Mouse (Mus musculus) midbrain, embryonic 14.5 days (tissue): ENCODE data around the gene Hps5. TPM values are rescaled to one million over a fixed set of nuclear protein-coding genes. Genes with fewer than 3 reads are reported as not detected.

Source experiments
- ATAC-seq: fragments of 200-750 bp; cut with Nextera tagmentation; 2 replicates; pipeline ENCODE4 v1.8.0; 2017; ENCODE audit warnings: moderate number of reproducible peaks, moderate library complexity; ENCODE audit not compliant: low FRiP score, low TSS enrichment
- DNase-seq: peaks from one replicate; pipeline ENCODE4 v3.0.0-alpha.2; 2015
- H3K27ac ChIP-seq: fragments of 300-500 bp; sonication (generic); replicated peaks from 2 replicates; pipeline ENCODE4 v1.5.1; 2014; ENCODE audit warnings: mild to moderate bottlenecking, low read depth, low read length, moderate library complexity
- H3K27me3 ChIP-seq: fragments of 300-500 bp; sonication (generic); 2 replicates; pipeline ENCODE4 v1.6.1; 2014; ENCODE audit warnings: low read length, control low read depth, mixed read lengths; ENCODE audit not compliant: control insufficient read depth, insufficient read depth
- H3K36me3 ChIP-seq: fragments of 300-500 bp; sonication (generic); 2 replicates; pipeline ENCODE4 v1.6.1; 2014; ENCODE audit warnings: low read length, control low read depth; ENCODE audit not compliant: control insufficient read depth, insufficient read depth
- H3K4me1 ChIP-seq: fragments of 300-500 bp; sonication (generic); 2 replicates; pipeline ENCODE4 v1.6.1; 2014; ENCODE audit warnings: mild to moderate bottlenecking, antibody characterized with exemption, low read length, control low read depth; ENCODE audit not compliant: control insufficient read depth, insufficient read depth
- H3K4me2 ChIP-seq: fragments of 300-500 bp; sonication (generic); 2 replicates; pipeline ENCODE4 v1.6.1; 2014; ENCODE audit warnings: mild to moderate bottlenecking, low read length, moderate library complexity
- H3K4me3 ChIP-seq: fragments of 300-500 bp; sonication (generic); replicated peaks from 2 replicates; pipeline ENCODE4 v1.5.1; 2014; ENCODE audit warnings: low read depth, low read length
- H3K9ac ChIP-seq: fragments of 300-500 bp; sonication (generic); replicated peaks from 2 replicates; pipeline ENCODE4 v1.6.1; 2014; ENCODE audit warnings: mild to moderate bottlenecking, low read length, moderate library complexity
- H3K9me3 ChIP-seq: fragments of 300-500 bp; sonication (generic); 2 replicates; pipeline ENCODE4 v1.6.1; 2016; ENCODE audit warnings: low read length, control low read depth, mixed read lengths; ENCODE audit not compliant: control insufficient read depth
- whole genome bisulfite sequencing: fragments of 180-500 bp; shearing (Covaris S2); extraction: QIAGEN DNeasy Blood & Tissue Kit; methylation state at CpG from one replicate; pipeline ENCODE4 v1.1.7; 2014; 5-methylcytosine and 5-hydroxymethylcytosine counted together
- polyA plus RNA-seq: library from polyadenylated mRNA; unstranded; fragments of >200 nt; fragmentation: Nextera tagmentation; extraction: Ambion mirVana; gene quantifications from 2 replicates; pipeline ENCODE4 v1.2.1, GENCODE M21; 2014

Hps5 gene
- 11.3 and 13.8 TPM in 2 replicates for polyA plus RNA-seq

DNA sequence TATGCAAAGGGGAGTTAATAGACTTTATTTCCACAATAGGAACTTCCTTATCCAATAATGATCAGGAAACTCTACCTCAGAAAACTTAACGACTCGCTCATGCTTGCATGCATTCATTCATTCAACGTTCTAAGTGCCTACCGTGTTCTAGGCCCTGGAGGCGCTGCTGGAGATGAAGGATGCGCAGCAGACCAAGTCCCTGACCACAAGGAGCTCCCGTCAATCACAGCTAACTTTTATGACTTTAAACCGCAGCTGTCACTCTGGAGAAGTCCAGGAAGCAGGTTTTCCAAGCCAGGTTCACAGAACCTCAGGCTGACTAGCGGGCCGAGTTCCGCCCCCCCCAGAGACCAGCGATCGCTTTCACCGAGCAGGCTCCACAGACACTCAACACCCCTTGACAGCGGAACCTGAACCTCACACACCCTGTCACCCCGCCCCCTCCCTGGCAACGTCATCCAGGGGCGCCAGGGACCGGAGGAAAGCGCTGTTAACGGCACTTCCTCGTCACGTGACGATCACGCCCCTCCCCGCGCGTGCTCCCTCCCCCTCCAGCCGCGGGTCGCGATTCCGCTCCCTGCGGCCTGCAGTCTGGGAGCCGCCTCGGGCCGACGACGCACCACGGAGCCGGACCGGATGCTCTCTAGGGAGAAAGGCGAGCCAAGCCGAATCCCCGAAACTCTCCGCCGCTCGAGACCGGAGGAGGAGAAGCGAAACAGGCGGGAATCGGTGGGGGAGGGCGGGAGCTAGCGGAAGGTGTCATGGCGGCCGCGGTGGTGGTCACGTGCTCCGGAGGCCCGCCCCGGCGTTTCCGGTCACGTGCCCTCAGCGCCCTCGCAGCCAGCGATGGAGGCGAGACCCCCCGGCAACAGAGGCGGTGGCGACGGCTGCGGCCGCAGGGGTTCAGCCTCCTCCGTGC is at the start of gene Hps5, which contains the start of gene Gtf2h1:
Hps5 (minus strand) TSS at position 778 of the 919 bp plus-strand sequence.
Gtf2h1 (plus strand) TSS at position 817 of the 919 bp plus-strand sequence.
- peaks cover 16% of the 10 kb centered on the region; the same call in 1 of the 2 replicates for H3K36me3 ChIP-seq
- peak within 1 kb of the TSS; percentile 93 for H3K4me2 ChIP-seq
- DNase-seq: peak; percentile 98
- H3K27me3 ChIP-seq: no peaks in the 10 kb centered on the region
- H3K27ac ChIP-seq: peak within 1 kb of the TSS; percentile 91
- H3K4me3 ChIP-seq: peak within 1 kb of the TSS; percentile 96
- H3K9me3 ChIP-seq: no peaks in the 10 kb centered on the region
- ATAC-seq: peak; percentile 98
- peak within 1 kb of the TSS; percentile 88 for H3K9ac ChIP-seq
- H3K4me1 ChIP-seq: peaks cover 22% of the 10 kb centered on the region
- 1% methylated on average over 75 of the region's 75 CpGs for WGBS

- Histone ChIP-seq H3K4me1 (0 out of 2 replicates have a peak, but pooled peaks cover 11% of the 10 kb centered on the region), H3K27ac (peak overlapping the region; percentile 78), H3K4me3 (peak overlapping the region; percentile 79), H3K36me3 (peaks cover 16% of the 10 kb centered on the region), H3K27me3 (no peaks in the 10 kb centered on the region), H3K9me3 (no peaks in the 10 kb centered on the region), H3K9ac (peak overlapping the region; percentile 88), H3K4me2 (peak overlapping the region; percentile 99)
- under 1% methylated on average over 51 of the region's 51 CpGs for WGBS
- DNase-seq: peak; percentile 95
- ATAC-seq: peak; percentile 90
Observed at GRCm38 (mm10) chr7:46845211-46845977, 49.5 kb upstream of the Hps5 start.

GRCm38 (mm10) chr7:46843576-46843975 is 47.7 kb upstream of the Hps5 start:
- H3K4me3 ChIP-seq: no peak overlapping the region
- ATAC-seq (no peak), DNase-seq (no peak)
- H3K27me3 ChIP-seq: no peaks in the 10 kb centered on the region
- 92% methylated on average over 4 of the region's 4 CpGs for WGBS
- no peak overlapping the region for H3K27ac ChIP-seq
- H3K9ac ChIP-seq: no peak overlapping the region
- no peaks in the 10 kb centered on the region for H3K9me3 ChIP-seq
- no peak overlapping the region for H3K4me2 ChIP-seq
- H3K36me3 ChIP-seq: 0 out of 2 replicates have a peak, but pooled peaks cover 3% of the 10 kb centered on the region
- H3K4me1 ChIP-seq: peaks cover 20% of the 10 kb centered on the region; the same call in 1 of the 2 replicates

GRCm38 (mm10) chr7:46842278-46842677 is 46.4 kb upstream of the Hps5 start:
- Histone ChIP-seq H3K27ac (no peak overlapping the region), H3K36me3 (no peaks in the 10 kb centered on the region), H3K27me3 (no peaks in the 10 kb centered on the region), H3K4me2 (no peak overlapping the region), H3K9me3 (no peaks in the 10 kb centered on the region), H3K4me3 (no peak overlapping the region), H3K9ac (no peak overlapping the region), H3K4me1 (peaks cover 24% of the 10 kb centered on the region; the same call in 1 of the 2 replicates)
- ATAC-seq (no peak), DNase-seq (no peak)
- WGBS: 32% methylated on average over 5 of the region's 5 CpGs

DNA sequence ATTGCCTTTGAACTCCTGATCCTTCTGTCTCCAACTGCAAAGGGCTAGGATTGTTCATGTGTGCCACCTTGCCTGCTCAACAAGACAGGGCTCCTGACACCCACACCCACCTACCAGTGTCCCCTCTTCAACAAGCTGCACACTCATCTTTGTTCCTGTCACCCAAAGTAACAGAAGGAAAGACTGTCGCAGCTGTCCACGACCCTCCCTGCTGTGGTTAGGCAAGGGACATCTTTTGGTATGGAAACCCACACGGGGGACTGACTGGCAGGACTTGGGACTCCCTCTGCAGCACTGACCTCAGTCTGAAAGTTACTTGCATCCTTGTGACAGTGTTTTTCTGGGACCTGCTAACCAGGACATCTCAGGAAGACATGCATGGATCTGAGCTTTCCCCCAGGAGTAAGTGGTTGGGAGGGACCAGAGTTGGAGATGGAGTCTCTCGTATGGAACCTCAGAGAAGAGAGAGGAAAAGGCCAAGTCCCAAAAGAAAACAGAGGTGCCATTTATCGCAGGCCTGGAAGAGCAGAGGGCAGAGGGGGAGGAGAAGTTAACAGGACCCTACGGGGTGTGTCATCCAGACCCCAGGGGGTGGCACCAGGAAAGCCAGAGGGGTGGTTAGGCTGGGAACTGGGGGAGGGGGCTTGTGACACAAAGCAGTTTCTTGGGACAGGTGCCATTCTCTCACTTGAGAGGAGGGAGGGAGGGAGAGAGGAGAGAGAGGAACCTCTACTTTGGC is 45.1 kb upstream of the Hps5 start, which contains the start of gene Ldha:
Ldha (plus strand) TSS at position 689 of the 739 bp plus-strand sequence.
- Histone ChIP-seq H3K4me1 (peaks cover 13% of the 10 kb centered on the region; the same call in 1 of the 2 replicates), H3K4me2 (no peak within 1 kb of the TSS), H3K9me3 (no peaks in the 10 kb centered on the region), H3K36me3 (no peaks in the 10 kb centered on the region), H3K9ac (no peak within 1 kb of the TSS), H3K4me3 (no peak within 1 kb of the TSS), H3K27ac (no peak within 1 kb of the TSS), H3K27me3 (no peaks in the 10 kb centered on the region)
- DNase-seq: no peak
- 28% methylated on average over 6 of the region's 6 CpGs for WGBS
- no peak for ATAC-seq

DNA sequence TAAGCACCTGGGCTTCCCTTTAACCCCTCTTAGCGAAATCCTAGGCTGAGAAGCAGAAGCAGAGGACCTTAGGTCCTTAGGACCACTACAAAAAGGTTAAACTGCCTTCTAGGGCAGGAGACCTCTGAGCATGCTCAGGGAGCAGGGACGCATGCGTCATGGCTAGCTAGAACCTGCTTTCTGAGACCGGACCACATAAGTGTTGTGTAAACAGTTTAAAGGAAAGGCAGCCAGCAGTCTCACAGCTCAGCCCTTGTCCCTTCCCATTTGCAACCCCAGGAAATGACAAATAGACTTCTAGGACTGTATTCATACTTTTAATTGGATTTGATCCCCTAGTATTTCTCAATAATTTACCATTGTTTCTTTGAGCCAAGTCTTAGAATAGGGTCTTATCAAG is 44.5 kb upstream of the Hps5 start:
- no peak for ATAC-seq
- H3K4me3 ChIP-seq: no peak overlapping the region
- 55% methylated on average over 4 of the region's 4 CpGs for WGBS

DNA sequence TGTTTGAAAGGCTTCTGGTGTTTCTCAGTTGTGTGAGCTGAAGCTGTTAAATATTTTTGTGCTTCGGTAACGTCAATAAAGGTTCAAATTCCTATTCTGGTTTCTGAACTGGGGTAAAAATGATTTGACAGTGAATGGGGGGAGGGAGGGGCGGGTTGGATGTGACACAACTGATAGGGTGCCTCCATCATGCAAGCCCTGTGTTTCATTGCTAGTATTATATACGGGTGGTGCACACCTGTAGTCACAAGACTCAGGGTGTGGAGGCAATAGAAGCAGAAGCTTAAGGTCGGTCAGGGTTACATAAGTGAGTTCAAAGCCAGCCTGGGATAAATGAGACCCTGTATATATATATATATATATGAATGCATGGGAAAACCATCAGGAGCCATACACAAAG is 44.0 kb upstream of the Hps5 start:
- no peaks in the 10 kb centered on the region for H3K36me3 ChIP-seq

More for the DNA sequence above, 44.5 kb upstream of the Hps5 start:
- Histone ChIP-seq H3K27me3 (no peaks in the 10 kb centered on the region), H3K9me3 (no peaks in the 10 kb centered on the region), H3K9ac (no peak overlapping the region), H3K4me2 (no peak overlapping the region), H3K4me1 (peaks cover 13% of the 10 kb centered on the region; the same call in 1 of the 2 replicates), H3K27ac (no peak overlapping the region), H3K36me3 (no peaks in the 10 kb centered on the region)
- DNase-seq: no peak

DNA sequence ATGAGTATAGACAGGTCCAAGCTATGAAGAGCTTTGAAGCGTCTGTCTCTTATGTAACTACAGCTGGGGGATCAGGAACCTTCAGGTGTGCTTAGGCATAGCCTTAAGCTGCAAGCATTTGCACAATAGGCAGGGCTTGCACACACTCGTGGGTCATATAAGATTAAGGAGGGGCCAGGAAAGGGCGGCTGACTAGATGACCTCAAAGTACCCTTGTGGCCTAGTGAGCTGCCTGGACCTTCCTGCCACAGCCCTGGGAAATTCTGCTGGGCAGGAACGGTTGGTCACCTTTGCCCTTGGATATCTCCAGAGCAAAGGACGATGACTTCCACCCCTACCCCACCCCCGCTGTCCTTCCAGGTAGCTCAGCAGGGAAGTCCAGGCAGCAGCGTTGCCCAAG is 43.6 kb upstream of the Hps5 start:
- Histone ChIP-seq H3K4me2 (no peak overlapping the region), H3K9ac (no peak overlapping the region), H3K27me3 (no peaks in the 10 kb centered on the region)

More for the DNA sequence above, 44.0 kb upstream of the Hps5 start:
- H3K4me1 ChIP-seq: peaks cover 16% of the 10 kb centered on the region
- no peaks in the 10 kb centered on the region for H3K9me3 ChIP-seq
- no peak for DNase-seq
- H3K27me3 ChIP-seq: no peaks in the 10 kb centered on the region
- H3K4me3 ChIP-seq: no peak overlapping the region
- ATAC-seq: no peak
- H3K4me2 ChIP-seq: no peak overlapping the region
- no peak overlapping the region for H3K27ac ChIP-seq
- WGBS: 79% methylated on average over 5 of the region's 5 CpGs
- no peak overlapping the region for H3K9ac ChIP-seq

More for the DNA sequence above, 43.6 kb upstream of the Hps5 start:
- Histone ChIP-seq H3K4me1 (peaks cover 16% of the 10 kb centered on the region), H3K4me3 (no peak overlapping the region), H3K36me3 (no peaks in the 10 kb centered on the region), H3K9me3 (no peaks in the 10 kb centered on the region), H3K27ac (no peak overlapping the region)
- DNase-seq: no peak
- 32% methylated on average over 7 of the region's 7 CpGs for WGBS
- no peak for ATAC-seq
